Mouse (Mus musculus): ENCODE results near the gene Spag6l.
"Not testable (repeated sequence)": the region's sequence is repeated elsewhere in the genome, so short reads cannot be mapped to it uniquely, and the experiment has no call there.

The Spag6l gene

GRCm38 (mm10) chr16:16828757-16829615 lies at the start of gene Spag6l:
Gene Spag6l (minus strand): TSS chr16:16829456.
- DNase-seq (ENCODE audit: low read depth, low spot score), result peak; percentile 40

DNA sequence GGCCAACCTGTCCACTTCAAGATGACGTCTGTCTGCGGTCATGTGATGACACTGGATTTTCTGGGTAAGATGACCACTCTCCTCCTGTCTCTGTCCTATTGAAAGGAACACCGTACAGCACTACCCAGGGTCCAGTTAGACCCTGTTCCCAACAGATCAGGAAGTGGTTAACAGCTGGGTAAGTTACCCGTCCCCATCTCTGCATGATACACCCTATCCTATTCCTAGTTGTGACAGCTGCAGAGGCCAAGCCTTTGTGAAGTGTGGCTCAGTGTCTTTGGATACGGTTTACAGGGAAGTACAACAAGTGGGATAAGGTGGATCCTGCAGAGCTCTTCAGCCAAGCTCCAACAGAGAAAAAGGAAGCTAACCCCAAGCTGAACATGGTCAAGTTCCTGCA lies 49.8 kb upstream of the Spag6l start:
- no peak for DNase-seq (ENCODE audit: low read depth, low spot score)

DNA sequence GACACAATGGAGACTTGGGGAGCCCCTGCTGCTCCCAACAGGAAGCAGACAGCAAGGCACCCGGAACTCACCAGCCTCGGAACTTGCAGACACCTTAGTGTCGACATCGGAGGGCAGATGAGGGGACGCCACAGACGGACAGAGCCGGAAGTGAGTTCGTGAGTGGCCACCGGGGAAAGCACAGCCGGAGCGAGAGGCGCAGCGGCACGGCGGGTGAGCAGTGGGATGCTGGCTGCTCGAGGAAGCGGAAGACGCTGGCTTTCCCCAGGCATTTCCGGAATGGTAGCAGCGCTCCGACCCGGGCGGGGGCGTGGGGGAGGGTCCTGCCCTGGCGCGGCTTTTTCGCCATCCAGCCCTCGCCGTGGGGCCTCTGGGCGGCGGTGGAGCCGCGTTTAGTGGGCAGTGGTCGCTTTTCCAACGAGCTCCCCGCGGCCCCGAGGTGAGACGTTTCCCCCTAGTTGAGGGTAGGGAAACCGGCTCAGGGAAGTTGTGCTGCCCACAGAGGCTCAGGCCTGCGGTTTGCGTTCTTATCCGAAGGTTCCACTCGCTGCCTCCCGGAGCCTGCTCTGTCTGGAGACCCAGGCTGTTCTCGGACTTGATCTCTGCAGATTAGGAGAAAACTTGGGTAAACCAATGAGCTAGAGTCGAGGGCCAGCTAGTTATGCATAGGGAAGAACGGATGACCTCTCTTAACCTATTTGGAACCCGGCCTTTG lies 41.5 kb upstream of the Spag6l start, which contains the start of the genes Top3b and Vpreb1:
TSS of gene Top3b (plus strand) at position 120 of the 715 bp plus-strand sequence.
TSS of gene Vpreb1 (minus strand) at position 227 of the 715 bp plus-strand sequence.
- DNase-seq (ENCODE audit: low read depth, low spot score), result peak; percentile 95

DNA sequence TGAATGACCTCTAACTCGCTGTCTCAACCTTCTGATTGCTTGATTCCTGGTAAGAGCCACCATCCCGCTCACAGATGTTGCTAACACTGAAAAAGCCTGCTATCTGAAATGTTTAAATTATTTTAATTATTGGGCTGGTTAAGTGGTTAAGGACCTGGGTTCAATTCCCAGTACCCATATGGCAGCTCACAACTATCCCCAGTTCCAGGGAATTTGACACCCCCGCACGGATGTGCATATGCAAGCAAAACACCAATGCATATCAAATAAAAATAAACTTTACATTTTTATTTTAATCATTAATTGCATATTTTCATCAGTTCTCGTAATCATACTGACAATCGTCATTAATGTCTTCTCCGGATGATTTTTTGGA lies 41.0 kb upstream of the Spag6l start:
- no peak for DNase-seq (ENCODE audit: low read depth, low spot score)

DNA sequence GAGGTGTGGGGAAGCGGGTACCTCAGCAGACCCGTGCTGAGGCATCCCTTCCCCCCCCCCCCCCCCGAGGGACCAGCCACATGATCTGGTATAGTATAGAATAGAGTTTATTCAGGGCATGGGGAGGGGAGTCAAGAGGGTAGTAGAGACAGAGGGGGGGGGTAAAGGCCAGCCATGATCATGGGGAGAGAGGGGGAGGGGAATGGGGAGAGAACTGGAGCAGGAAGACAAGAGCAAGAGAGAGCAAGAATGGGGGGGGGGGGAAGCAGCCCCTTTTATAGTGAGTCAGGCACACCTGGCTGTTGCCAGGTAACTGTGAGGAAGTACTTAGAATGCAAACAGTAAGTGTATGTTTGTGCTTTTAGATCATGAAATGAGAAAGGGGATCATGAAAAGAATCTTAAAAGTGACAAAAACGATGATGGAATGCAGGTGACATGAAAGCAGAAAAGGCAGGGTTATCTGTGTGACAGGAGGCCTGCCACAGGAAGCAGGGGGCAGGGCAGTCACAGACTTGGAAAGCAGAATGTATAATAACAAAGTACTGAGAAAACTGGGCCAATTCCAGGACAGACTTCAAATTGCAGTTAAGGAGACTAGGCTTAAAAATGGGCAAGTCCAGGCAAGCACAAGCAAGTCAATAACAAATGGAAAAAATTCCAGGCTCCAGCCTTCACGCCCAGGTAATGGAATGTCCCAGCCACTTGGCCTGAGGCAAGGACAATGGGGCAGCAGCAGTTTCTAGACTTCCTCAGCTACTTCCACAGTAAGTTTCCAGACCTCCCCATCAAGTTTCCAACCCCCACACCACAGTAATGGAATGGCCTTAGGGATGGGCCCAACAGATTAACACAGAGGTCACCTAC lies 36.7 kb upstream of the Spag6l start:
- no peak for DNase-seq (ENCODE audit: low read depth, low spot score)

DNA sequence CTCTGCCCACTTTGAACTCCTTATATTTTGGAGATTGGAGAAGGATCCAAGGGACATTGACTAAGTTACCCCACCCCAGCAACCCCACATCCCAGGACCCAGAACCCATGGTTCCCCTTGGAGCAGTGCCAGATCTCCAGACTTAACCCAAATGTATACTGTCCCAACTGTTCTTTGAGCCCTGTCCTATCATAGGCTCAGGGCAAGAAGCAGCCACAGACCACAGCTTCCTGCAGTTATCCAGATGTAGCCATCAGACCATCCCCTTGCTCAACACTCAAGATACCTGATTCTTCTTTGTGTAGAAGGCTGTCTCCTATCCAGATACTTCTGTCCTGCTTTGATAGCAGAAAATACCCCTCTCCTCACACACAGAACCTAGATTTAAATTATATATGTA lies 36.0 kb upstream of the Spag6l start:
- DNase-seq (ENCODE audit: low read depth, low spot score), result no peak

DNA sequence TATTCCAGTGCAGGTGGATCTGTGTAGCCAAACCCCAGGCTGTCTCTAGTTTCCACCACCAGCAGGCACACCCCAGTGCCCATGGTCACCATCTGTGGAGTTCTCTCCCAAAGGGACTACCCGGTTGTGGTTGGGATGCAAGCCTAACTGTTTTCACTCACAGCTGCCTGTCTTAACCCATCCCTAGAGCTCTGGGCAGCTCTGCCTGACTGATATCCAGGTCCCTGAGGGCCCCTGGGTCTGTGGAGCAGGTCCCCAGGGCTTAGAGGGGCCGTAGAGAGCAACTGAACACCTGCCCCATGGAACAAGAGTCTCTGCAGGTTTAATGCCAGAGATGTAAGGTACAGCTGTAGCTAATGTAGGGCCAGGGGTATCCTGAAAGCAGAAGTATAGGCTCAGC lies 34.7 kb upstream of the Spag6l start, which contains the start of gene Igll1:
TSS of gene Igll1 (minus strand) at position 8 of the 400 bp plus-strand sequence.
- no peak for DNase-seq (ENCODE audit: low read depth, low spot score)

DNA sequence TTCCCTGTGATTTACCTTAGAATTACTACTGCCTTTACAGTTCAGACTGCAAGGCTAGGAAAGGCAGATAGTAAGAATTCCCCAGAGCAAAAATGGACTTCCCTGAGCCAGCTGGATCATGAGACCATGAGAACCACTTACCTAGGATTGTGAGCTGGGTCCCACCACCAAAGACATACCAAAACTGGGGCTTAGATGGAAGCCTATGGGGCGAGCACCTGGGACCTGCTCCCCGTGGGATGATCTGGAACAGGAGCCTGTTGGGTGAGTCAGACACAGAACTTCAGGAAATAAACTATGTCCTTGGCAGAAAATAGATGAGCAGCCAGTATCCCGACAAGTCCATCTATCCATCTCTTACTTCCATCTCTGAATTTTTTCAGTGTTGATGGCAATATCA lies 33.0 kb upstream of the Spag6l start:
- DNase-seq (ENCODE audit: low read depth, low spot score), result no peak

DNA sequence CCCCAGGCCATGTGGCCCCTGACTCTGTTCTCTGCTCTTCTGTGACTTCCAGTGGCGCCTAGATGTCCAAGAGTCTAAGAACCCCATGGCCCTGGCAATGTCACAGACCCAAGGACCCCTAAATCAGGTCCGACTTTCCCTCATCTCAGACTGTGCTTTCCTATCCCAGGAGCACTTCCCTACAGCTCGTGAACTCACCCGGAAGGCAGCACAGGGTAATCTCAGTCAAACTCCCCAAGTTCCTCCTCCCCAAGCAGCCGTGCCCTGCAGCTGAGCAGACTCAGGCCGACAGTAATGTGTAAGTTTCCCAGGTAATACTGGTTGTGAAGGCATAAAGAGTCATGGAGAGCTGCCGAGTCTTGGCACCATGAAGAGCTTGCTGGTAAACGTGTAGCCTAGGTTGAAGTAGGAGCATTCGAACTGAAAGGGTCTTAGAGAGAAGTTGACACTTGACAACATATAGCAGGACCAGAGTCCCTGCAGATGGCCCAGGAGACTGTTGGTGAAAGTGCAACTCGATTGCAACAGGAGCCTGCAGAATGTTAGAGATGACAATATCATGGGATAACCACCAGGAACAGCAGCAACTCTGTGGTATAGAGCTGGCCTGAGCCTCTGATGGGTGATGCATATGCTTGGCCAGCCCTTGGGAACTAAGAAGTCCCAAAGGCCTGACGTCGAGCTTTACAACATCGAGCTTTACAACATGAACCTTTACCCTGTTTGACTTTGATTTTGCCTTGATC lies 27.6 kb upstream of the Spag6l start:
- no peak for DNase-seq (ENCODE audit: low read depth, low spot score)

DNA sequence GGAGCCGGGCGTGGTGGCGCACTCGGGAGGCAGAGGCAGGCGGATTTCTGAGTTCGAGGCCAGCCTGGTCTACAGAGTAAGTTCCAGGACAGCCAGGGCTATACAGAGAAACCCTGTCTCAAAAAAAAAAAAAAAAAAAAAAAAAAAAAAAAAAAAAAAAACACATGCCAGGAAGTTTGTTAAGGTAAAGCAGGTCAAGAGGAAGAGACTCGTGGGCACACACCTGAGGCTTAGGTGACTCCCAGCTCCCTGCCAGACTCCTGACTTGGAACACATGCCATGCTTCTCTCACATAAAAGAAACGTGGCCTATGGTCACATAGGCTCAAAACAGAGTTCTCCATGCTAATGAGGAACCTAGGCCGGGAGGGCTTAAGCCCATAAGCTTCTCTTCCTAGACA lies 26.8 kb upstream of the Spag6l start:
- not testable (repeated sequence) for DNase-seq (ENCODE audit: low read depth, low spot score)

DNA sequence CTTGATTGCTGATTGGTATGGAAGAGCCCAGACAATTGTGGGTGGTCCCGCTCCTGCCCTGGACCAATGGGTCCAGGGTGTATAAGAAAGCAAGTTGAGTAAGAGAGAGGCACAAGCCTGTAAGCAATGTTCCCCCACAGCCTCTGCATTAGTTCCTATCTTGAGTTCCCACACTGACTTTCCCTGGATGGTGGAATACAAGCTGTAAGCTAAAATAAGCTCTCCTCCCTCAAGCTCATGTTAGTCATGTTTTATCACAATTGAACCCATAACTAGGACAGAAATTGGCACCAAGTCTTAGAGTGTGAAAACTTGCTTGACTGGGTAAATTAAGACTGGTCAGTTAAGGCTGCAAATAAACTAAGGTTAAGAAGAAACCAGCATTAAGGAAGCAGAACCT lies 26.3 kb upstream of the Spag6l start:
- DNase-seq (ENCODE audit: low read depth, low spot score), result no peak

GRCm38 (mm10) chr16:16854836-16855235 lies 25.6 kb upstream of the Spag6l start:
- DNase-seq (ENCODE audit: low read depth, low spot score), result peak; percentile 77

DNA sequence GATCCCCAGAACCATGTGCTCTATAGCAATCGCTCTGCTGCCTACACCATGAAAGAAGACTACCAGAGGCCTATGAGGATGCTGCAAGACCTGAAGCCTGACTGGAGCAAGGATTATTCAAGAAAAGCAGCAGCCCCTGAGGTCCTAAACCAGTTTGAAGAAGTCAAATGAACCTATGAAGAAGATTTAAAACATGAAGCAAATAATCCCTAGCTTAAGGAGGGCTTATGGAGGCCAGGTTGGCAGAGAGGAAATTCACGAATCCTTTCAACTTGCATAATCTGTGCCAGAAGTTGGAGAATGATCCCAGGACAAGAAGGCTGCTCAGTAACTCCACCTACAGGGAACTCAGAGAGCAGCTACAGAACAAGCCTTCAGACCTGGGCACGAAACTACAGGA lies 23.2 kb upstream of the Spag6l start:
- DNase-seq (ENCODE audit: low read depth, low spot score), result no peak

DNA sequence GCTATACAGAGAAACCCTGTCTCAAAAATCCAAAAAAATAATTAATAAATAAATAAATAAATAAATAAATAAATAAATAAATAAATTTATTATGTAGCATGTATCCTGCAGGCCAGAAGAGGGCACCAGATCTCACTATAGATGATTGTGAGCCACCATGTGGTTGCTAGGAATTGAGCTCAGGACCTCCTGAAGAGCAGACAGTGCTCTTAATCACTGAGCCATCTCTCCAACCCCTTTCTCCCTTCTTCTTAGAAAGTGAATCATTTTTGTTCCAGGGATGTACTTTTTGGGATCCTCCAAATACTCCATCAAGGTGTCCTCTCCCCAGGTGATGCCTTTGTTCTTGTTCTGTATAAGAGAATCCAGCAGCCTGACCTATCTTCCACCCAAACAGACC lies 19.9 kb upstream of the Spag6l start:
- peak; percentile 40 for DNase-seq (ENCODE audit: low read depth, low spot score)

- DNase-seq (ENCODE audit: low read depth, low spot score), result no peak
Observed at GRCm38 (mm10) chr16:16829671-16830070, 415 bp upstream of the Spag6l start.

DNA sequence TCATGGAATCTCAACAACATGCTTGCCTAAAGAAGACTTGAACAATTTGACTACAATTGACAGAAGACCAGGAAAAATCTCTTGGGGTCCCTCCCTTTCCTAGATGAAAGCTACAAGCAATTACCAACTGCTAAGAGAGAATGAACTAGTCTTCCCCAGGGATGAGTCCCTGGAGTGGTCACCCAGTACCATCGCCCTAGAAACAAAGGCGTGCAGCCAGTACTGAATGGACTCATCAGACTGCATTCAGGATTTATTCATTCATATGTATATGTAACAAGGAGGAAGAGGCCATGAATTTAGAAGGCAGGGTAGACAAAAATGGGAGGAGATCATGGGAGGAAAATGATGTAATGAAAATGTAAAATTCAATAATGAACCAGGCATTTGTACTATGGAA lies 3.0 kb downstream of the Spag6l start:
- DNase-seq (ENCODE audit: low read depth, low spot score), result no peak

- no peak for DNase-seq (ENCODE audit: low read depth, low spot score)
Observed at GRCm38 (mm10) chr16:16825476-16825875, 3.8 kb downstream of the Spag6l start.

DNA sequence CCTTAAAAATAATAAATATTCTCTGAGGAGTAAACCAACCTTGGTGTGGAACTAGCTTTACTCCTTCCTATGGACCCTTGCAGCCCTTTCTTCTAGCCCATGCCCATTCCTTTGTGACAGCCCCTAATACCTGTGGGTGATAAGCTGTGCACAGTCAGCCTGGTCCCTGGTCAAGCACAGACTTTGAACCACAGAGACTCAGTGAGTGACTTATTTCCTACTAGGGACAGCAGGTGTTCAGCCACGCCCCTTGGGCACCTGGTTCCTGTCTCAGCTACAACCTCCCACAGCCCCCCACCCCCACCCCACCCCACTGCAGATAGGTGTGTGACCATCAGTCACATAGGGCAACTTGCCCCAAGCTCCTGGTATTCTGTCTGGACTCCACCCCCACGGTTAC lies 22.9 kb downstream of the Spag6l start:
- no peak for DNase-seq (ENCODE audit: low read depth, low spot score)
